In the genomic region with DNA sequence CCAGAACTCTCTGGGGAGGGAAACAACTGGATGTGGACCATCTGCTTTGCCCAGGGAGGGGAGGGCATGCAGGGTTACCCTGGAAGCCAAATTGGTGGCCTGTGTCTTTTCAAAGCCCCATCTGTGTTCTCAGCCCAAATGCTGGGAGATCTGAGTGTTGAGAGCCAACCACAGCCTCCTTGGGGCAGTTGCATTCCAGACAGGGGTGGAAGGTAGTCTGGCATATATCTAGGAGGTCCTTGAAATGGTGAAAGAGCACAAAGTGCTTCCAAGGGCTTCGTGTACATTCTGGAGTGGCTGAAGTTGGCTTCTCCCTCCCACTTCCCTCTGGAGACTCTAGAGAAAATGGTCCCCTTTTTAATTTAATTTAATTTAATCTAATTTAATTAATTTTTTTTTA, we compare ENCODE assay signal across 22 mouse cellular contexts. TPM values are rescaled to one million over a fixed set of nuclear protein-coding genes. Genes with fewer than 3 reads are reported as not detected.
A peak's percentile ranks its signal among the peaks of the same experiment; 100 is the strongest.
DNase-seq lines count a peak whose midpoint lies in the region; ATAC-seq and TF ChIP-seq lines count a peak whose summit lies in the region.
"Had no signal": no experiment of that assay in that cellular context is flagged by ENCODE, and none has a peak within 500 bp of the region (broad histone marks: within the 10 kb centered on the region; RNA-seq: fewer than 3 reads in every experiment).

No protein-coding gene starts in this region.

- DNase-seq in heart, postnatal 0 days (ENCODE audit: low spot score), result no peak
- DNase-seq in heart, adult 8-10 months (ENCODE audit: low spot score), result no peak
- peak; percentile 63 for DNase-seq in MN1 (ENCODE audit: low spot score)
- DNase-seq in lung, postnatal 4 days, result peak; percentile 44 to 60
- DNase-seq in T-cell, adult 2 months (ENCODE audit: low spot score), result no peak
- DNase-seq: adrenal gland, postnatal 10 days; cerebellum, adult 8-10 months; heart, postnatal 10 days; kidney, adult 8-10 months; kidney, postnatal 14 days; liver, postnatal 0 days had no signal

- peak; percentile 70 for ATAC-seq in heart, postnatal 0 days (ENCODE audit: insufficient read depth, low read depth)
- ATAC-seq in lung, embryonic 16.5 days (ENCODE audit: low read depth), result peak; percentile 90
- ATAC-seq in hindbrain, embryonic 12.5 days (ENCODE audit: low FRiP score), result no peak
- ATAC-seq: activated CD4-positive, CD25-positive, alpha-beta regulatory T cell, adult 4 months; forebrain, embryonic 15.5 days; inflammation-experienced regulatory T-cells, adult 6 months; liver, postnatal 0 days; midbrain, embryonic 13.5 days had no signal

- H3K9ac ChIP-seq in heart, postnatal 0 days (replicated peaks; ENCODE audit: low read depth, low read length), result no peak overlapping the region
- no peak overlapping the region for H3K9ac ChIP-seq in lung, embryonic 16.5 days (ENCODE audit: low read length)
- H3K9ac ChIP-seq in hindbrain, embryonic 12.5 days, result no peak overlapping the region
- H3K9ac ChIP-seq: embryonic facial prominence, embryonic 15.5 days; forebrain, embryonic 15.5 days; hindbrain, embryonic 14.5 days; liver, postnatal 0 days; midbrain, embryonic 13.5 days had no signal

- WGBS in heart, postnatal 0 days, result 24% methylated on average over 1 of the region's 1 CpGs
- 25% methylated on average over 1 of the region's 1 CpGs for WGBS in lung, embryonic 16.5 days
- WGBS in hindbrain, embryonic 12.5 days, result 68% methylated on average over 1 of the region's 1 CpGs

- H3K4me3 ChIP-seq in heart, postnatal 0 days (ENCODE audit: low read depth, low read length), result no peak overlapping the region
- H3K4me3 ChIP-seq in lung, embryonic 16.5 days (ENCODE audit: low read length), result no peak overlapping the region
- no peak overlapping the region for H3K4me3 ChIP-seq in hindbrain, embryonic 12.5 days
- H3K4me3 ChIP-seq: embryonic facial prominence, embryonic 15.5 days; forebrain, embryonic 15.5 days; layer of hippocampus, adult 2 months; limb, embryonic 10.5 days; megakaryocyte, embryonic 14.5 days; midbrain, embryonic 13.5 days had no signal

- 0 out of 2 replicates have a peak, but pooled peaks have one; percentile 29 for TF ChIP-seq EP300 in heart, postnatal 0 days (IDR thresholded peaks at IDR 0.05; ENCODE audit: low read depth)

- no peaks in the 10 kb centered on the region for H3K4me1 ChIP-seq in heart, postnatal 0 days (ENCODE audit: control insufficient read depth, insufficient read depth)
- 0 out of 2 replicates have a peak, but pooled peaks cover 2% of the 10 kb centered on the region for H3K4me1 ChIP-seq in lung, embryonic 16.5 days (replicated peaks; ENCODE audit: control insufficient read depth, insufficient read depth, low read length)
- H3K4me1 ChIP-seq in hindbrain, embryonic 12.5 days, result no peaks in the 10 kb centered on the region
- H3K4me1 ChIP-seq: embryonic facial prominence, embryonic 15.5 days; forebrain, embryonic 15.5 days; midbrain, embryonic 13.5 days had no signal

- H3K36me3 ChIP-seq in heart, postnatal 0 days (replicated peaks; ENCODE audit: control insufficient read depth, insufficient read depth, low read length), result no peaks in the 10 kb centered on the region
- no peaks in the 10 kb centered on the region for H3K36me3 ChIP-seq in lung, embryonic 16.5 days (ENCODE audit: control insufficient read depth, insufficient read depth, low read length)
- H3K36me3 ChIP-seq in hindbrain, embryonic 12.5 days, result no peaks in the 10 kb centered on the region
- H3K36me3 ChIP-seq: embryonic facial prominence, embryonic 15.5 days; forebrain, embryonic 15.5 days; limb, embryonic 10.5 days; midbrain, embryonic 13.5 days had no signal

- H3K27ac ChIP-seq in heart, postnatal 0 days (ENCODE audit: low read depth), result no peak overlapping the region
- H3K27ac ChIP-seq in lung, embryonic 16.5 days (ENCODE audit: low read length), result peak overlapping the region; percentile 82
- no peak overlapping the region for H3K27ac ChIP-seq in hindbrain, embryonic 12.5 days
- H3K27ac ChIP-seq: embryonic facial prominence, embryonic 15.5 days; forebrain, embryonic 15.5 days; hindbrain, embryonic 14.5 days; layer of hippocampus, adult 2 months; limb, embryonic 10.5 days; midbrain, embryonic 13.5 days had no signal

- peaks cover 47% of the 10 kb centered on the region for H3K27me3 ChIP-seq in heart, postnatal 0 days (ENCODE audit: control insufficient read depth, insufficient read depth, low read length)
- no peaks in the 10 kb centered on the region for H3K27me3 ChIP-seq in lung, embryonic 16.5 days (ENCODE audit: control insufficient read depth, insufficient read depth, low read depth, low read length)
- no peaks in the 10 kb centered on the region for H3K27me3 ChIP-seq in hindbrain, embryonic 12.5 days
- H3K27me3 ChIP-seq: embryonic facial prominence, embryonic 15.5 days; forebrain, embryonic 15.5 days; midbrain, embryonic 13.5 days had no signal

- TF ChIP-seq CTCF in heart, postnatal 0 days (IDR thresholded peaks at IDR 0.05; ENCODE audit: low read depth), result no peak

- H3K9me3 ChIP-seq in heart, postnatal 0 days (replicated peaks; ENCODE audit: control insufficient read depth, low read length), result no peaks in the 10 kb centered on the region
- H3K9me3 ChIP-seq in lung, embryonic 16.5 days (ENCODE audit: control insufficient read depth, low read length), result no peaks in the 10 kb centered on the region
- H3K9me3 ChIP-seq in hindbrain, embryonic 12.5 days (replicated peaks), result no peaks in the 10 kb centered on the region
- H3K9me3 ChIP-seq: embryonic facial prominence, embryonic 15.5 days; forebrain, embryonic 15.5 days; limb, embryonic 10.5 days; megakaryocyte, embryonic 14.5 days; midbrain, embryonic 13.5 days had no signal

- H3K4me2 ChIP-seq in heart, postnatal 0 days (ENCODE audit: low read depth, low read length), result no peak overlapping the region
- H3K4me2 ChIP-seq in lung, embryonic 16.5 days (ENCODE audit: low read depth, low read length), result no peak overlapping the region
- H3K4me2 ChIP-seq in hindbrain, embryonic 12.5 days (replicated peaks), result no peak overlapping the region
- H3K4me2 ChIP-seq: embryonic facial prominence, embryonic 15.5 days; forebrain, embryonic 15.5 days; hindbrain, embryonic 14.5 days; midbrain, embryonic 13.5 days had no signal

RNA-seq across cellular contexts. Expression of a gene that starts 5.6 kb away (rescaled TPM):
- 33.3 and 68.7 TPM in 2 replicates for total RNA-seq in heart, postnatal 0 days (2014; rRNA removed; ENCODE audit: low replicate concordance)
- 46.1 and 50.8 TPM in 2 replicates for polyA plus RNA-seq in heart, postnatal 0 days (2015; fragmentation: Nextera tagmentation; extraction: Ambion mirVana)
- total RNA-seq in heart, adult 8-10 months (2022), result 10 to 100 TPM; 44.4 to 64.9 (median 51.3) TPM
- polyA plus RNA-seq in lung, embryonic 16.5 days (2015; fragmentation: Nextera tagmentation; extraction: Ambion mirVana), result 78.8 and 89.6 TPM in 2 replicates
- 30.8 and 31.4 TPM in 2 replicates for polyA plus RNA-seq in hindbrain, embryonic 12.5 days (2016; fragmentation: Nextera tagmentation; extraction: Ambion mirVana)

RNA-seq across cellular contexts. Expression of a gene that starts 19.6 kb away (rescaled TPM):
- total RNA-seq in heart, postnatal 0 days (2014; rRNA removed; ENCODE audit: low replicate concordance), result 127 and 305 TPM in 2 replicates
- 622 and 631 TPM in 2 replicates for polyA plus RNA-seq in heart, postnatal 0 days (2015; fragmentation: Nextera tagmentation; extraction: Ambion mirVana)
- 100 to 1,000 TPM; 691 to 822 (median 750) TPM for total RNA-seq in heart, adult 8-10 months (2022)
- 929 and 1,039 TPM in 2 replicates for polyA plus RNA-seq in lung, embryonic 16.5 days (2015; fragmentation: Nextera tagmentation; extraction: Ambion mirVana)
- polyA plus RNA-seq in hindbrain, embryonic 12.5 days (2016; fragmentation: Nextera tagmentation; extraction: Ambion mirVana), result 532 and 694 TPM in 2 replicates

RNA-seq across cellular contexts. Expression of a gene that starts 19.6 kb away (rescaled TPM):
- 467 and 766 TPM in 2 replicates for total RNA-seq in heart, postnatal 0 days (2014; rRNA removed; ENCODE audit: low replicate concordance)
- polyA plus RNA-seq in heart, postnatal 0 days (2015; fragmentation: Nextera tagmentation; extraction: Ambion mirVana), result 899 and 938 TPM in 2 replicates
- total RNA-seq in heart, adult 8-10 months (2022), result 100 to 1,000 TPM; 676 to 749 (median 700) TPM
- 482 and 489 TPM in 2 replicates for polyA plus RNA-seq in lung, embryonic 16.5 days (2015; fragmentation: Nextera tagmentation; extraction: Ambion mirVana)
- polyA plus RNA-seq in hindbrain, embryonic 12.5 days (2016; fragmentation: Nextera tagmentation; extraction: Ambion mirVana), result 375 and 435 TPM in 2 replicates

RNA-seq across cellular contexts. Expression of a gene that starts 23.1 kb away (rescaled TPM):
- total RNA-seq in heart, postnatal 0 days (2014; rRNA removed; ENCODE audit: low replicate concordance), result 35.2 and 79.3 TPM in 2 replicates
- 59.2 and 124 TPM in 2 replicates for polyA plus RNA-seq in heart, postnatal 0 days (2015; fragmentation: Nextera tagmentation; extraction: Ambion mirVana)
- total RNA-seq in heart, adult 8-10 months (2022), result 1 to 10 TPM; 2.9 to 9.8 (median 8.3) TPM
- polyA plus RNA-seq in lung, embryonic 16.5 days (2015; fragmentation: Nextera tagmentation; extraction: Ambion mirVana), result 46.1 and 48.3 TPM in 2 replicates
- polyA plus RNA-seq in hindbrain, embryonic 12.5 days (2016; fragmentation: Nextera tagmentation; extraction: Ambion mirVana), result 25.6 and 26.8 TPM in 2 replicates

RNA-seq across cellular contexts. Expression of a gene that starts 38.1 kb away (rescaled TPM):
- 17.3 and 24.0 TPM in 2 replicates for total RNA-seq in heart, postnatal 0 days (2014; rRNA removed; ENCODE audit: low replicate concordance)
- 37.3 and 41.6 TPM in 2 replicates for polyA plus RNA-seq in heart, postnatal 0 days (2015; fragmentation: Nextera tagmentation; extraction: Ambion mirVana)
- 10 to 100 TPM; 28.9 to 33.6 (median 33.2) TPM for total RNA-seq in heart, adult 8-10 months (2022)
- polyA plus RNA-seq in lung, embryonic 16.5 days (2015; fragmentation: Nextera tagmentation; extraction: Ambion mirVana), result 63.4 and 67.1 TPM in 2 replicates
- 54.6 and 59.4 TPM in 2 replicates for polyA plus RNA-seq in hindbrain, embryonic 12.5 days (2016; fragmentation: Nextera tagmentation; extraction: Ambion mirVana)

Comparison
In these comparisons a context has a peak if more than half of its experiments do, and no peak if none do; other contexts are left out.
1. DNase-seq: peak in MN1 (single experiment) and lung, postnatal 4 days (2 of 2); none in heart, postnatal 0 days (single experiment), heart, adult 8-10 months (single experiment) and T-cell, adult 2 months (single experiment).